Mouse (Mus musculus) testis, postnatal 14 days (tissue): ENCODE measurements around the gene Myh3.

Experiments
- DNase-seq: peaks from one replicate; pipeline ENCODE4 v3.0.0; 2021; ENCODE audit warnings: low spot score

Gene Myh3

GRCm38 (mm10) chr11:67105689-67106088 is 27.6 kb downstream of the Myh3 start:
- DNase-seq = no peak

DNA sequence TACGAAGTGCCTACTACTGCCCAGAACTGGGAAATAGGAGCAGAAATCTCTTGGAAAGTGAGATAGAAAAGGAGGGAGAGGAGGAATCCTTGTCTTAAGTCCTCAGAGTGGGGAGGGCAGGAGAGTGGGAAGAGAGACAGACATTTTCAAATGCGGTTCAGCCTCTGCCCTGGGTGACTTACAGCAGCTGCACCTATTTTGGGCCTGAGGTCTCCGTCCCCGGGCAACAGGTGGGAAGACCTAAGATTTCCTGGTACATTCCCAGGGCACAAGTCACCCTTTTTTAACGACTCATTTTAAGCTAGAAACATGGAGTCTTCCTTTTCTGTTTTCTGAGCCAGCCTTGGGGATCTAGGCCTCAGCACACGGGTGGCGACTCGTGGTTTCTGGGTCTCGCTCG is 28.9 kb downstream of the Myh3 start:
- DNase-seq = no peak

- DNase-seq = peak; percentile 41
Measured at GRCm38 (mm10) chr11:67110168-67110948, 32.3 kb downstream of the Myh3 start.

DNA sequence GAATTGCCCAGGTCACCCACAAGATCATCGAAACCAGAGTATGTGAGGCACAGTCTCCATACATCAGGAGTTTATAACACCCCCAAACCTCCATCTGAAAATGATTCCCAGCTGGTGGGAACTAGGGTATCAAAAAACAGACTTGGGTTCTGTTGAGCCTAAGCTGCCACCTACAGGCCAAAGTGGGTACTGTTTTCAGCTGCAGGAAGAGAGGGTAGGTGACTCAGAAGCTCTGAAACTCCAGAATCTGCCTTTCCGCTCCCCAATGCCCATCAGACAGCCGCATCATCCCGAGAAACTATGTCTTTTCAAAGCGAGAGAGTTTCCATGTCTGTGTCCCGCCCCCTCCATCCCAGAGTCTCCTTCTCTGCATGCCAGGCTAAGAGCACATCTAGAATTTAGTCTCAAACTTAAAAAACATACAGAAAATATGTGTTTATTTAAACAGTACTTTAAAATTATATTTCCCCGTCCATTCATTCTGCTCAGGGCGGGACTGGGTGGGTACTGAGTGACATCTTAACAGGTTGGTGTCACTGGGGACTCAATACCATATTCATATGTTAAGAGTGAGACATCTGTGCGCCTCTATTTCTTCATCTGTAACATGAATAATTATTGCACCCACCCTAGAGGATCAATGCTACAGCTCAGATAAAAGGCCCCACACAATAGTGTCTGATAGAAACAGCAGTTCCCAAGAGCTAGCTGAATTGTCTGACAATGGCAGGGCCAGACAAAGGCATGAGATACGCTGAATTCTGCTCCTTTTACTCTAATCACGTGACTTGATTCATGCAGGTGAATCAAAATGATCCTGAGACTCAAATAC is 34.1 kb downstream of the Myh3 start:
- peak; percentile 41 for DNase-seq

GRCm38 (mm10) chr11:67112851-67113202 is 34.7 kb downstream of the Myh3 start:
- DNase-seq = peak; percentile 47

DNA sequence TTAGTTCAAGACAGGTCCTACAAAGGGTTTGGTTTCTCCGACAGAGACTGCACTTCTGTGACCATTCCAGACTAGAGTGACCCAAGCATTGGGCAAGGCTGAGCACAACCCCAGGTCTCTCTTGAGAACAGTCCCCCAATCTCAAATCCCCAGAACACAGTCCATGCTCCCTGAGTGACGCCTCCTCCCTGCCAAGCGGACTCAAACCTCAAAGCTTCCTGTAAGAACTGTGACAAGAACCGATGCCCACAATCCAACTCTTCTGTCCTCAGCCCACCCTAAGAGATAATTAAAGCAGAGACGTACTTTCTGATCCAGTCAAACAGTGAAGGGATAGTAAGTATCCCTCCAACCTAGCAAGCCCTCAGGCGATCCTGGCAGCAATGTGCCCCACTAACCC is 35.3 kb downstream of the Myh3 start:
- DNase-seq = no peak

- DNase-seq = no peak
Measured at GRCm38 (mm10) chr11:67114261-67114660, 36.2 kb downstream of the Myh3 start.

DNA sequence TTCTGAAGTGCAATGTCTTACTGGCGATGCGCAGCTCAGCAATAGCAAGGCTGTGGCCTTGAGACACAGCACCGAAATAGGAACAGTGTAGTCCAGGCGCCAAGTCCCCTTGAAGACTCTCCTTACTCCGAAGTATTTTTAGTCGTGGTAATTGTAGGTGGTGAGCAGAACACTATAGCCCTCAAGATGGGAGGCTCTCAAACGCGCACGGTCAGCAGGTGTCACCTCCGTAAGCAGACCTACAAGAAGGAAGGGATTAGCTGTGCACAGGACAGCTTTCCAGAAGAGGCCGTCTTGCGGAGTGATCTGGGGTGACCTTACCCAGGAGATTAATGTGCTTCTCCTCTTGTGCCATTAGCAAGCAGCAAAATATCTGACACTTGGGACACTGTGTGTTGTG is 36.8 kb downstream of the Myh3 start:
- no peak for DNase-seq

DNA sequence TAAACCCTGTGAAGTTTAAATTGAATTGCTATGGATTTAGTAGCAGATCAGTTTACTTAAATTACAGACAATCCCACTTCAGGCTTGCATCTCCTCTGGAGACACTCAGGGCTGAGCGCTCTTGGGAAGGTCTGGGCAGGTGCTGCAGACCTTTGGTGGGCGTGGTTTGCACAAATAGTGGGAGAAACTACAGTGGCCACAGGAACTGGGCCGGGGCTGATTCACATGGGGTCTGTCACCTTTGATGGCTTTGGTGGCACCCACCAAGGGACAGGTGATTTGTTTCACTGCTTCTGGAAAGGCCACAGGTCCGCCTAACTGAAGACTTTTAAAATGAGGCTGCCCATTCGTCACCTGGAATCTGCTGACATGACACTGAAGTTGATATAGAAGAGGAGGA is 38.6 kb downstream of the Myh3 start:
- DNase-seq = no peak

- no peak for DNase-seq
Measured at GRCm38 (mm10) chr11:67119539-67120070, 41.5 kb downstream of the Myh3 start.

- peak; percentile 27 for DNase-seq
Measured at GRCm38 (mm10) chr11:67120697-67121294, 42.7 kb downstream of the Myh3 start.

DNA sequence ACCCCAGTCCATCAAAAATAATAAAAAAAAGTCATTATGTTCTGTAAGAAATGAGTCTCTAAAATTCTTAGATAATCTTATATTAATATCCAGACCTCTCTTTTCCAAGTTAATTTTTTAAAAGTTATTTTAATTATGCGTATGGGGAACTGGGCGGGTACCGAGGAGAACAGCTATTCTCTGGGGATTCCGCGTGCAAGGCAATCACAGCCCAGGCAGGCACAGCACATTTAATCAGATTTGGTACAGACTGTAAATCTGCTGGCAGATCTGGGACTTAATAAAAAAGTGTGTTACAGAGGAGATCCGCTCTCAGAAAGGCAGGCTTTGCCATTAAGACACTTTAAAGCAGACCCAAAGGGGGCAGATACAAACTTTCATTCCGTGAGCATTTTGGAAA is 46.8 kb downstream of the Myh3 start:
- no peak for DNase-seq

DNA sequence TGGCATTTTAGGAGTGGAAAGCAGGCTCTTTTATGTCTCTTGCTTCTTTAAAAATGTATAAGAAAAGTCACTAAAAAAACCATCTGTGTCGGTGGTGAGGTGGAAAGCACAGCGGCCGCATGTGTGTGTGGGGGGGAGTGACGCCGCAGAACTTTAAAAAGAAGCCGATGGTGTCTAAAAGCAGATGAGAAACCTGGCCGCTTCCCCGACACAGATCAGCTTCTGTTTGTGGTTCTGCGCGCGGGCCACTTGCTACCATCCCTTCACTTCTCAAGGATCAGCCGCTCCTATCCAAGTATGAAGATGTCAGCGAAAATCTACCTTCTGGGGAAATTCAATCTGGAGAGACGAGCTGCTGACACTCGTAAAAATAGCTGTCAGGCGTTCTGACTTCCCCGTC is 47.3 kb downstream of the Myh3 start:
- DNase-seq = no peak

- DNase-seq = no peak
Measured at GRCm38 (mm10) chr11:67133526-67133925, 55.4 kb downstream of the Myh3 start.

- no peak for DNase-seq
Measured at GRCm38 (mm10) chr11:67134654-67135053, 56.6 kb downstream of the Myh3 start.

DNA sequence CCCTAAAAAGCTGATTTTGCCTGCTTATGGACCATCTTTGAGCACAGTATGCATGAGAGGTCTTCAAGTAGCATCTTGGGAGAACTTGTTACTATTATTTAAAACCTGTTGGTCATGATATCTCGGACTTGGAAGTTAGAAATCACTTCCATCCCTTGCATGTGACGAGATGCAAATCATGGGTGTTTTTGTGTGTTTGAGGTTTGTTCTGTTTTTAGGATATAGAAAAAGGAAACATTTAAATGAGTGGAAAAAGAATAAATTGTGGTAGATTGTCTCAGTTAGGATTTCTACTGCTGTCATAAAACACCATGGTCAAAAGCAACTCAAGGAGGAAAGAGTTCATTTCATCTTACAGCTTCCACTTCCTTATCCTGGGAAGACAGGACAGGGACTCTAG is 57.4 kb downstream of the Myh3 start:
- no peak for DNase-seq

DNA sequence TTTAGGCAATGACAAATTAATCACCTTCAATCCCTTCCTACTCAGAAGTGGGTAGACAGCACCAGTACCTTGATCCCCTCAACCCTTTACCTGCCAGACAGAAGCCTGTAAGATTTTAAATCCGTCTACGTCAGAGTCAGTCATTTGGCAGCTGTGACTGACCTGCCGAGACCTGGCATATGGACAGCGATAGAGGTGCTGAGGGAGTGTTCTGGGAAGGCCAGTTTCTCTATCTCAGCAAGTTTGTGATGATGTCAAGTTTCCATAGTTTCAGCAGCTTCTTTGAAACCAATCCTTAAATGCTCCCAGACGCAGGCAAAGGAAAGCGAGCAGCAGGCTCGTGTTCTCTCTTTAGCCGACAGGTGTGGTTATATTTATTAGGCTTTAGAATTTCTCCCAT is 61.5 kb downstream of the Myh3 start:
- DNase-seq = no peak

GRCm38 (mm10) chr11:67140175-67140574 is 62.1 kb downstream of the Myh3 start:
- DNase-seq = no peak

- DNase-seq = no peak
Measured at GRCm38 (mm10) chr11:67141031-67141430, 62.9 kb downstream of the Myh3 start.

DNA sequence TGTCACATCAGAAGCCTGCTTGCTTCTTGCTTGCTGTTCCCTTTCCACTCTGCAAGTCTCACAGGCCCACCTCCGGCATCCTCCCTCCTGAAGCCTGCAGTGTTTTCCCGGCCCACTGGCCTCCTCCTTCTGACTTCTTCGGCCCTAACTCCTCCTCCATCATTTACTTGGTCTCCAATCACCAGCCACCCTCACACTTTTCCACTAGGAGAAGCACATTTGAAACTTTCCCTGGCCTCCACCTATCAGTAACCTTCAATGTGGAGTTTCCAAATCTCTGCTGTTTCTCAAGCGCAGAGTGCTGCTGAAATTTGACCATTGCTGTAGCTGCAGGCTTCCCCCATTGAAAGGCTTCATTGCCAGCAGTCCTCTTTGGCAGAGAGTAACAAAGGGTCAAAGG is 63.9 kb downstream of the Myh3 start:
- no peak for DNase-seq

GRCm38 (mm10) chr11:67143065-67143464 is 65.0 kb downstream of the Myh3 start:
- no peak for DNase-seq

DNA sequence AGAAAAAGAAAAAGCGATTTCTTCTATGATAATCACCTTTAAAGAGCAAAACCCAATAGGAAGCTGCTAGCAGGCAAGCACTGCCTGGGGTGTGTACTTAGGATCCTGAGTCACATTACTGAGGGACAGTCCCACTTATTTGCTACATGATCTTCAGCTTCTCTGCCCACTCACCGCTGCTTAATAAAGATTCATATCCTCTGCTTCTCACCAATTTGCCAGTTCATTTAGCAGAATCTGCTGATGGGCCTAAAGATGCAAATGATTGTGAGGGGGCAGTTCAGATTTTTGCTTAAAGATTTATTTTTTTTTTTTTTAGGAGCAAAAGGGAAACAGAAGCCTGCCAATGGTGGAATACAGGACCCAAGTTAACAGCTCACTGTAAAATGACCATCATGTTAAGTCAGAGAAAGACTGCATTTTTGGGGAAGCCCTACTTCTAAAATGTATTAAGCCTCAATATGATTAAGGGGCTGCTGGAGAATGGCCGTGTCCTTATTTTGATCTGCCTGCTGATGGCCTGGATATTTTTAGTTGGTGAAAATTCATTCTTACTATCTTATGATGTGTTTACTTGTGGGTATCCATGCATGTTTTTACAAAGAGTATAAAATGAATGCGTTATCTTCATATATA is 65.9 kb downstream of the Myh3 start:
- DNase-seq = no peak
